Mouse (Mus musculus) stomach, postnatal 0 days (tissue): ENCODE measurements around the gene Epb41l1.

Experiments
- CTCF ChIP-seq: IDR thresholded peaks from 2 replicates; pipeline ENCODE4 v1.5.1; 2016; ENCODE audit warnings: antibody characterized with exemption, low read depth, mild to moderate bottlenecking, moderate library complexity
- EP300 ChIP-seq: optimal IDR thresholded peaks from 2 replicates; pipeline ENCODE3; 2016; ENCODE audit warnings: antibody characterized with exemption

DNA sequence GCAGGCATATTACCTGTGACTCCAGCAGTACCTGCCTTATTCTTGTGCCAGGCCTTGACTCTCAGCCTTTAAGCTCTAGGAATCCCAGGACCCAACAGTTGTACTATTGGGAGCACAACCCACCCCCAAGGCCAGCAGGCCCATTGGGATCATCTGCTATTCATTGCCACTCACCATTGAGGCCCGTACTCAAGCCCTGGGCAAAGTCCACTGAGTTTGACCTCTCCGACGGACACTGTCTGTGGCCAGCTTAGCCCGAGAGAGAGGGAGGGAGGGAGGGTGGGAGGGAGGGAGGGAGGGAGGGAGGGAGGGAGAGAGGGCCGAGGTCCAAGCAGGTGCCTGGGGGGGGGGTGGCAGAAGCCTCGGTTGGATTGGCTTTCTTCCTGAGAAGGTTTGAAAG is 91.9 kb downstream of the Epb41l1 start:
- no peak for TF ChIP-seq CTCF
- TF ChIP-seq EP300 = no peak
